Mouse (Mus musculus): ENCODE results near the gene Csdc2. TPM values are rescaled to one million over a fixed set of nuclear protein-coding genes. Genes with fewer than 3 reads are reported as not detected.
A peak's percentile ranks its signal among the peaks of the same experiment; 100 is the strongest.

Gene Csdc2
- polyA plus RNA-seq (2014; fragmentation: Nextera tagmentation; extraction: Ambion mirVana), result 5.5 and 6.7 TPM in 2 replicates

GRCm38 (mm10) chr15:81936679-81937078, at the start of gene Csdc2:
Gene Csdc2, plus strand, starts transcription at chr15:81936759.
- Histone ChIP-seq H3K4me3 (ENCODE audit: control insufficient read depth in 1 of 2, insufficient read depth in 1 of 2, low read depth in 1 of 2, low read length in 2 of 2) (peak within 1 kb of the TSS; percentile 42 to 51), H3K27me3 (ENCODE audit: control insufficient read depth, insufficient read depth, low read length) (no peaks in the 10 kb centered on the region; the same call in 1 of the 2 replicates), H3K4me2 (ENCODE audit: low read length) (peak within 1 kb of the TSS; percentile 70), H3K27ac (replicated peaks in 1 of 2; ENCODE audit: control insufficient read depth in 1 of 2, insufficient read depth in 1 of 2, low read depth in 2 of 2, low read length in 2 of 2) (peak within 1 kb of the TSS in 1 of 2 experiments; percentile 44; a peak in 2 of 4 replicates), H3K9me3 (ENCODE audit: control insufficient read depth, low read length) (no peaks in the 10 kb centered on the region), H3K4me1 (ENCODE audit: control insufficient read depth in 2 of 2, insufficient read depth in 2 of 2, low read length in 2 of 2) (peaks cover 11 to 13% of the 10 kb centered on the region in 2 experiments; a peak in 3 of 4 replicates), H3K36me3 (ENCODE audit: control insufficient read depth, insufficient read depth, low read length) (no peaks in the 10 kb centered on the region), H3K9ac (ENCODE audit: low read length) (peak within 1 kb of the TSS; percentile 65)
- 0% methylated on average over 12 of the region's 12 CpGs for WGBS
- no peak for ATAC-seq (ENCODE audit: insufficient number of reproducible peaks, insufficient read depth, low FRiP score, low read depth)

GRCm38 (mm10) chr15:81886795-81887550, 49.6 kb upstream of the Csdc2 start:
- no peak overlapping the region for H3K4me2 ChIP-seq (ENCODE audit: low read length)
- WGBS, result 79% methylated on average over 6 of the region's 6 CpGs
- H3K4me1 ChIP-seq (ENCODE audit: control insufficient read depth in 2 of 2, insufficient read depth in 2 of 2, low read length in 2 of 2), result peaks cover 0 to 12% of the 10 kb centered on the region in 2 experiments; a peak in 3 of 4 replicates
- no peaks in the 10 kb centered on the region for H3K27me3 ChIP-seq (ENCODE audit: control insufficient read depth, insufficient read depth, low read length)
- no peak overlapping the region for H3K9ac ChIP-seq (ENCODE audit: low read length)
- H3K9me3 ChIP-seq (ENCODE audit: control insufficient read depth, low read length), result no peaks in the 10 kb centered on the region
- no peak overlapping the region for H3K4me3 ChIP-seq (ENCODE audit: control insufficient read depth in 1 of 2, insufficient read depth in 1 of 2, low read depth in 1 of 2, low read length in 2 of 2)
- H3K36me3 ChIP-seq (ENCODE audit: control insufficient read depth, insufficient read depth, low read length), result peaks cover 62% of the 10 kb centered on the region
- no peak for ATAC-seq (ENCODE audit: insufficient number of reproducible peaks, insufficient read depth, low FRiP score, low read depth)
- no peak overlapping the region for H3K27ac ChIP-seq (replicated peaks in 1 of 2; ENCODE audit: control insufficient read depth in 1 of 2, insufficient read depth in 1 of 2, low read depth in 2 of 2, low read length in 2 of 2)

GRCm38 (mm10) chr15:81889175-81889574, 47.4 kb upstream of the Csdc2 start:
- Histone ChIP-seq H3K4me2 (ENCODE audit: low read length) (no peak overlapping the region), H3K4me3 (ENCODE audit: control insufficient read depth in 1 of 2, insufficient read depth in 1 of 2, low read depth in 1 of 2, low read length in 2 of 2) (no peak overlapping the region), H3K4me1 (ENCODE audit: control insufficient read depth in 2 of 2, insufficient read depth in 2 of 2, low read length in 2 of 2) (peaks cover 0 to 9% of the 10 kb centered on the region in 2 experiments; a peak in 3 of 4 replicates), H3K36me3 (ENCODE audit: control insufficient read depth, insufficient read depth, low read length) (peaks cover 83% of the 10 kb centered on the region), H3K27me3 (ENCODE audit: control insufficient read depth, insufficient read depth, low read length) (no peaks in the 10 kb centered on the region), H3K27ac (replicated peaks in 1 of 2; ENCODE audit: control insufficient read depth in 1 of 2, insufficient read depth in 1 of 2, low read depth in 2 of 2, low read length in 2 of 2) (no peak overlapping the region), H3K9me3 (ENCODE audit: control insufficient read depth, low read length) (no peaks in the 10 kb centered on the region), H3K9ac (ENCODE audit: low read length) (no peak overlapping the region)
- no peak for ATAC-seq (ENCODE audit: insufficient number of reproducible peaks, insufficient read depth, low FRiP score, low read depth)
- WGBS, result 89% methylated on average over 7 of the region's 7 CpGs

- Histone ChIP-seq H3K9ac (ENCODE audit: low read length) (no peak overlapping the region), H3K4me2 (ENCODE audit: low read length) (no peak overlapping the region), H3K4me1 (ENCODE audit: control insufficient read depth in 2 of 2, insufficient read depth in 2 of 2, low read length in 2 of 2) (peaks cover 0 to 4% of the 10 kb centered on the region in 2 experiments; a peak in 2 of 4 replicates), H3K4me3 (ENCODE audit: control insufficient read depth in 1 of 2, insufficient read depth in 1 of 2, low read depth in 1 of 2, low read length in 2 of 2) (no peak overlapping the region), H3K9me3 (ENCODE audit: control insufficient read depth, low read length) (no peaks in the 10 kb centered on the region), H3K27me3 (ENCODE audit: control insufficient read depth, insufficient read depth, low read length) (no peaks in the 10 kb centered on the region), H3K36me3 (ENCODE audit: control insufficient read depth, insufficient read depth, low read length) (peaks cover 96% of the 10 kb centered on the region), H3K27ac (replicated peaks in 1 of 2; ENCODE audit: control insufficient read depth in 1 of 2, insufficient read depth in 1 of 2, low read depth in 2 of 2, low read length in 2 of 2) (no peak overlapping the region)
- 84% methylated on average over 7 of the region's 7 CpGs for WGBS
- ATAC-seq (ENCODE audit: insufficient number of reproducible peaks, insufficient read depth, low FRiP score, low read depth), result no peak
Observed at GRCm38 (mm10) chr15:81891140-81891802, 45.3 kb upstream of the Csdc2 start.

GRCm38 (mm10) chr15:81891822-81892580, 44.6 kb upstream of the Csdc2 start:
- Histone ChIP-seq H3K9me3 (ENCODE audit: control insufficient read depth, low read length) (no peaks in the 10 kb centered on the region), H3K27me3 (ENCODE audit: control insufficient read depth, insufficient read depth, low read length) (no peaks in the 10 kb centered on the region), H3K36me3 (ENCODE audit: control insufficient read depth, insufficient read depth, low read length) (peaks cover 98% of the 10 kb centered on the region), H3K27ac (replicated peaks in 1 of 2; ENCODE audit: control insufficient read depth in 1 of 2, insufficient read depth in 1 of 2, low read depth in 2 of 2, low read length in 2 of 2) (no peak overlapping the region), H3K4me3 (ENCODE audit: control insufficient read depth in 1 of 2, insufficient read depth in 1 of 2, low read depth in 1 of 2, low read length in 2 of 2) (no peak overlapping the region), H3K4me1 (ENCODE audit: control insufficient read depth in 2 of 2, insufficient read depth in 2 of 2, low read length in 2 of 2) (peaks cover 0 to 4% of the 10 kb centered on the region in 2 experiments; a peak in 2 of 4 replicates), H3K4me2 (ENCODE audit: low read length) (no peak overlapping the region), H3K9ac (ENCODE audit: low read length) (no peak overlapping the region)
- ATAC-seq (ENCODE audit: insufficient number of reproducible peaks, insufficient read depth, low FRiP score, low read depth), result no peak
- WGBS, result 83% methylated on average over 8 of the region's 8 CpGs

- Histone ChIP-seq H3K9ac (ENCODE audit: low read length) (no peak overlapping the region), H3K27me3 (ENCODE audit: control insufficient read depth, insufficient read depth, low read length) (no peaks in the 10 kb centered on the region), H3K36me3 (ENCODE audit: control insufficient read depth, insufficient read depth, low read length) (peaks cover 98% of the 10 kb centered on the region), H3K4me1 (ENCODE audit: control insufficient read depth in 2 of 2, insufficient read depth in 2 of 2, low read length in 2 of 2) (peaks cover 2 to 9% of the 10 kb centered on the region in 2 experiments; a peak in 3 of 4 replicates), H3K9me3 (ENCODE audit: control insufficient read depth, low read length) (no peaks in the 10 kb centered on the region), H3K4me2 (ENCODE audit: low read length) (no peak overlapping the region), H3K4me3 (ENCODE audit: control insufficient read depth in 1 of 2, insufficient read depth in 1 of 2, low read depth in 1 of 2, low read length in 2 of 2) (no peak overlapping the region), H3K27ac (replicated peaks in 1 of 2; ENCODE audit: control insufficient read depth in 1 of 2, insufficient read depth in 1 of 2, low read depth in 2 of 2, low read length in 2 of 2) (no peak overlapping the region)
- no peak for ATAC-seq (ENCODE audit: insufficient number of reproducible peaks, insufficient read depth, low FRiP score, low read depth)
- WGBS, result 62% methylated on average over 1 of the region's 1 CpGs
Observed at GRCm38 (mm10) chr15:81894002-81894401, 42.6 kb upstream of the Csdc2 start.

GRCm38 (mm10) chr15:81896407-81896806, 40.2 kb upstream of the Csdc2 start:
- no peak overlapping the region for H3K4me2 ChIP-seq (ENCODE audit: low read length)
- WGBS, result 73% methylated on average over 2 of the region's 2 CpGs
- no peak for ATAC-seq (ENCODE audit: insufficient number of reproducible peaks, insufficient read depth, low FRiP score, low read depth)
- peaks cover 4 to 11% of the 10 kb centered on the region in 2 experiments; a peak in 3 of 4 replicates for H3K4me1 ChIP-seq (ENCODE audit: control insufficient read depth in 2 of 2, insufficient read depth in 2 of 2, low read length in 2 of 2)
- H3K36me3 ChIP-seq (ENCODE audit: control insufficient read depth, insufficient read depth, low read length), result peaks cover 98% of the 10 kb centered on the region
- no peak overlapping the region for H3K27ac ChIP-seq (replicated peaks in 1 of 2; ENCODE audit: control insufficient read depth in 1 of 2, insufficient read depth in 1 of 2, low read depth in 2 of 2, low read length in 2 of 2)
- H3K9me3 ChIP-seq (ENCODE audit: control insufficient read depth, low read length), result no peaks in the 10 kb centered on the region
- no peak overlapping the region for H3K4me3 ChIP-seq (ENCODE audit: control insufficient read depth in 1 of 2, insufficient read depth in 1 of 2, low read depth in 1 of 2, low read length in 2 of 2)
- no peaks in the 10 kb centered on the region for H3K27me3 ChIP-seq (ENCODE audit: control insufficient read depth, insufficient read depth, low read length)
- H3K9ac ChIP-seq (ENCODE audit: low read length), result no peak overlapping the region
